Mouse (Mus musculus) adrenal gland, postnatal 10 days (tissue): ENCODE measurements around the gene L3mbtl2. TPM values are rescaled to one million over a fixed set of nuclear protein-coding genes. Genes with fewer than 3 reads are reported as not detected.
A peak's percentile ranks its signal among the peaks of the same experiment; 100 is the strongest.

Experiments used
- DNase-seq: peaks from one replicate; pipeline ENCODE4 v3.0.0; 2021; ENCODE audit warnings: mixed read lengths
- total RNA-seq, 2 experiments: library from RNA; stranded (reverse); gene quantifications; 2 replicates each; pipeline ENCODE4 v1.2.3; 2021

The L3mbtl2 gene
- total RNA-seq, 2 experiments from 2014 or later: 16.4 to 19.7 TPM

- no peak for DNase-seq
Measured at GRCm38 (mm10) chr15:81708991-81709390, 45.3 kb downstream of the L3mbtl2 start.

- DNase-seq: no peak
Measured at GRCm38 (mm10) chr15:81709686-81710085, 46.0 kb downstream of the L3mbtl2 start.

- no peak for DNase-seq
Measured at GRCm38 (mm10) chr15:81710801-81711200, 47.1 kb downstream of the L3mbtl2 start.

- DNase-seq: no peak
Measured at GRCm38 (mm10) chr15:81713742-81714141, 50.1 kb downstream of the L3mbtl2 start.

GRCm38 (mm10) chr15:81718336-81719138, 54.8 kb downstream of the L3mbtl2 start:
- DNase-seq: no peak

- no peak for DNase-seq
Measured at GRCm38 (mm10) chr15:81719139-81719531, 55.4 kb downstream of the L3mbtl2 start.

GRCm38 (mm10) chr15:81722361-81722760, 58.7 kb downstream of the L3mbtl2 start:
- no peak for DNase-seq

- DNase-seq: no peak
Measured at GRCm38 (mm10) chr15:81723653-81724052, 60.0 kb downstream of the L3mbtl2 start.

- no peak for DNase-seq
Measured at GRCm38 (mm10) chr15:81725965-81726364, 62.3 kb downstream of the L3mbtl2 start.

GRCm38 (mm10) chr15:81729241-81729791, 65.6 kb downstream of the L3mbtl2 start:
- peak; percentile 40 for DNase-seq

GRCm38 (mm10) chr15:81729792-81730635, 66.3 kb downstream of the L3mbtl2 start:
- DNase-seq: peak; percentile 97

- no peak for DNase-seq
Measured at GRCm38 (mm10) chr15:81735075-81735474, 71.4 kb downstream of the L3mbtl2 start.

Other genes starting within 250 kb of the L3mbtl2 start
- gene Rbx1, start 197.6 kb upstream of the L3mbtl2 start, total RNA-seq: 100 to 1,000 TPM; 132 to 145 TPM
- gene Ep300, start 78.5 kb upstream of the L3mbtl2 start, total RNA-seq: 10 to 100 TPM; 51.0 to 68.6 TPM
- gene Chadl, start 33.4 kb downstream of the L3mbtl2 start, total RNA-seq: 1 to 10 TPM; 3.6 to 5.1 TPM
- gene Zc3h7b, start 81.2 kb downstream of the L3mbtl2 start, total RNA-seq: 10 to 100 TPM; 73.2 to 78.2 TPM
- 10 to 100 TPM; 48.5 to 49.2 TPM for gene Rangap1, start 81.6 kb downstream of the L3mbtl2 start, total RNA-seq
- 10 to 100 TPM; 68.4 to 74.1 TPM for gene Tef, start 138.5 kb downstream of the L3mbtl2 start, total RNA-seq
- 100 to 1,000 TPM; 108 to 183 TPM for gene Tob2, start 194.9 kb downstream of the L3mbtl2 start, total RNA-seq
- gene Phf5a, start 208.0 kb downstream of the L3mbtl2 start, total RNA-seq: 10 to 100 TPM; 58.8 to 62.9 TPM
- gene Aco2, start 208.4 kb downstream of the L3mbtl2 start, total RNA-seq: 1,000 to 10,000 TPM; 2,299 to 2,557 TPM